Mouse (Mus musculus) mouse trophoblast stem cell (cell line): Measurements from ENCODE around the gene 9530002B09Rik.

Experiments used
- in situ Hi-C, 2 experiments: fragments of 300-500 bp; cut with MseI, MboI; formaldehyde crosslinking; loops; 2 replicates in 1 of 2; 3 replicates in 1 of 2; pipeline ENCODE4 v1.15.1; 2025

9530002B09Rik gene

DNA sequence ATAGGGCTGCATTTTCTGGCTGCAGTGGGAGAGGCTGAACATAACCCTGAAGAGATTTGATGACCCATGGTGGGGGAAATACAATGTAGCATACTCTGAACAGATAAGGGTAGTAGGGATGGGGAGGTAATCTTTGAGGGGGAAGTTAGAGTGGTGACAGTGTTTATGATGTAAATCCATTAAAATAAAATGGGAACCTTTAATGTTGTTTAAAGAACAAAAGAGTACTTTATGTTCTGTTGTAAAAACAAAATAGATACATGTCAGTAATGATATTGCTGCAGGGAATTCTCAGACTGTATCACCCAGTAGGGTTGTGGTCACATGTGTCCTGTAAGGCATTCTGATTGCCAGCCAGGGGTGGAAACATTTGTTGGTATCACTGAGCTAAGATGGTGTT lies at the start of gene 9530002B09Rik:
9530002B09Rik (plus strand) TSS at position 301 of the 400 bp plus-strand sequence.
- in situ Hi-C loops = no loop called here
